Mouse (Mus musculus) kidney, postnatal 36 days (tissue): ENCODE data around the gene Wbp4.
"Not testable (repeated sequence)": the region's sequence is repeated elsewhere in the genome, so short reads cannot be mapped to it uniquely, and the experiment has no call there.

ENCODE experiments used
- DNase-seq, 2 experiments: peaks; one replicate each; pipeline ENCODE4 v3.0.0; 2021 to 2022; ENCODE audit warnings: mixed read lengths in 2 of 2

Wbp4 gene

DNA sequence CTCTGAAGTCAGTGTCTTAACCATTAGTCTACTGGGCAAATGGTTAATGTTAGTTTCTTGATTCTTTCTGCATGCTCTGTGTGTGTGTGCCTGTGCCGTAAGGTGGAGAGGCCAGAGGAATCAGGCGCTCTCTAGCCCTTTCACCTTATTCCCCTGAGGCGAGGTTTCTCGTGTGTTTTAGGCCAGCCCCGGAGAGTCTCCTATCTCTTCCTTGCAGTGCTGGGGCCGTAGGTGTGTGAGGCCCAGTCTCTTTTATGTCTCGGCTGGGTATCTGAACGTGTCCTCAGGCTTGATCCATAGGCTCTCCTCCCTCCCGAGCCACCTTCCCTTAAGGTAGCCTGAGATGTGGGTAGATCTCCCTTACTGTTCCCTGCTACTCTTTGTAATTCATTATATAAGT, 24.9 kb upstream of the Wbp4 start:
- no peak for DNase-seq

GRCm38 (mm10) chr14:79504246-79505006, 23.1 kb upstream of the Wbp4 start:
- no peak for DNase-seq

DNA sequence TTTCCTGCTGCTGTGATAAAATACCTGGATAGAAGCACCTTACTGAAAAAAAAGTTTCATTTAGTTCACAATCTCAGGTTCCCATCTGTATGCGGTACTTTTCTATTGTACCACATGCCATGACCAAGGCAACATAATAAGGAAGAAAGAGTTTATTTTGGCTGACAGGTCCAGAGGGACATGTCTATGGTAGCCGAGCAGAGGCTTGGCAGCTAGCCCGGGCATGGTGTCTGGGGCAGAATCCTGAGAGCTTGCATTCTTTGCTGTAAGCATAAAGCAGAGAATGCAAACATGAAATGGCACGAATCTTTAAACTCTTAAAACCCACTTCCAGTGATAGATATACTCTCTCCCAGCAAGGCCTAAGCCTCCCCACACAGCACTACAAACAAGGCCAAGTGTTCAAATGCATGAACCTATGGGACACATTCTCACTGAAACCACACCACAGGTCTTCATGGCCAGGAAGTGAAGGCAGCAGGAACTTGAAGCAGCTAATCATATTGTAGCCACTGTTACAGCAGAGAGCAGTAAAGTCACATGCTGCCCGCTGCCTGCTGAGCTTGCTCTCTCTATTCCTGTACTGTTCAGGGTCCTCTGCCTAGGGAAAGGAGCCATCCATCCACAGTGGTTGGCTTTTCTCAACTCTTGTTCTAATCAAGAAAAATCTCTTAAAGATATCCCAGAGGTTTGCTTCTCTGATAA, 22.2 kb upstream of the Wbp4 start:
- DNase-seq = peak; percentile 71 to 85

GRCm38 (mm10) chr14:79500756-79501155, 19.4 kb upstream of the Wbp4 start:
- no peak for DNase-seq

DNA sequence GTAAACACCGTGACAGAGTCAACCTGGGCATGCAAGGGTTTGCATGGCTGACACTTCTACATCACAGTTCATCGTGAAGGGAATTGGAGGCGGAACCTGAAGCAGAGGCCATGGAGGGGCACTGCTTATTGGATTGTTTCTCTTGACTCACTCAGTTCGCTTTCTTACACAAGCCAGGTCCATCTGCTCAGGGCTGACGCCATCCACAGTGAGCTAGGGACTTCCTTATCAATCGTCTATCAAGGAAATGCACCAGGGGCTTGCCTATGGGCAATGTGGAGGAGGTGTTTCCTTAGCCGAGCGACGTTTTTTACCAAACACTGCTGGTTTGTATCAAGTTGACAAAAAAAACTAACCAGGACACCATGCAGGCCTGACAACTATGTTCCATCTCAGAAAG, 18.0 kb upstream of the Wbp4 start:
- no peak for DNase-seq

- no peak for DNase-seq
These were observed 13.0 kb upstream of the Wbp4 start for GRCm38 (mm10) chr14:79494349-79494748.

- no peak for DNase-seq
These were observed 8.9 kb upstream of the Wbp4 start for GRCm38 (mm10) chr14:79490246-79490645.

- peak; percentile 47 to 48 for DNase-seq
These were observed 7.8 kb upstream of the Wbp4 start for GRCm38 (mm10) chr14:79489150-79489549.

GRCm38 (mm10) chr14:79488531-79488930, 7.2 kb upstream of the Wbp4 start:
- peak in 1 of 2 experiments; percentile 38 for DNase-seq

DNA sequence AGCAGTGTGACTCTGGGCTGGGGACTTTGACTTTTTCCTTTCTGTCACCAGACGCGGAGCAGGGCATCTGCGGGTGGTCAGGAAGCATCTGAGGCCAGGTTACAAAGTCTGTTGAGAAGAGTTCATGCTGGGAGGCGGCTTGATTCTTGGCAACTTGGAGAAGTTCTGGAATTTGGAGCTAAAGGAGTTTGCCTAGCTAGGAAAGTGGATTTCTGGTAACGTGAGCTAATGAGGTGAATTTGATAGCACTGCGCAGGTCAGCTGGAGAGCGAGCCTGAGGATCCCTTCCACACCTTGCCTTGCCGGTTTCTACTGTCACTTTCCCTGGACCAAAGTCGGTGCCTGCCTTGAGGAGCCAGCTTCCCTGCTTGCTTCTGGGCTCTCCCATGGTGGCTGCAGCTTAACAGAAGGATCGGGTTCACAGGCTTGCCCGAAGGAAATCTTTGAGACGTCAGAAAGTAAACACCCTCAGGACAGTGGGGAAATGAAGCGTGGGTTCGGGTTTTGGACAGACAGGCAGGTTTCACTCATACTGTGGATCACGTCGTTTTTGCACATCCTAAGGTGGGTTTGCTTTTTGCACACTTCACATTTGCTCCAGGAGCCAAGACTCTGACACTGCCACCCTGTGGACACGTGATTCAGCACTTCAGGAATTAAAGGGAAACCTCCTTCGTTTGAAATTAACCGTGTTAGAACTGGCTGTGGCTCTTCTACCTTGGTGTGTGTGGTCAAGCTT, 5.8 kb upstream of the Wbp4 start:
- peak; percentile 78 to 84 for DNase-seq

DNA sequence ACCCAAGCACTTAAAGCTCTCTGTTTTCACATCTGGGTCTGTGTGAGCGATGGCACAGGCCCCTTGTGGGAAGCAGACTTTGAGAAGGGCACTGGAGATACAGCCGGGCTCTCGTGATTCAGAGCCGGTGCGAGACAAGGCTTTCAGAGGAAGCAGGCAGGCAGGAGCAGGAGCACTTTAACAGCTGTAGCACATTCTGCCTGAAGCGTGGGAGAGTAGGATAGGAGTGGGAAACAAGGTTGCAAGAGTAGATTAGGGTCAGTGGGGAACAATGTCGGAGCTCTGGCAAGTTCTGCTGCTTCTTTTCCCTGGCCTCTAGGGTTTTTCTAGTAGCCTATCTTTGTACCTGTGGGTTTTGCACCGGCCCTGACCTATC, 5.3 kb upstream of the Wbp4 start:
- DNase-seq = peak in 1 of 2 experiments; percentile 38

DNA sequence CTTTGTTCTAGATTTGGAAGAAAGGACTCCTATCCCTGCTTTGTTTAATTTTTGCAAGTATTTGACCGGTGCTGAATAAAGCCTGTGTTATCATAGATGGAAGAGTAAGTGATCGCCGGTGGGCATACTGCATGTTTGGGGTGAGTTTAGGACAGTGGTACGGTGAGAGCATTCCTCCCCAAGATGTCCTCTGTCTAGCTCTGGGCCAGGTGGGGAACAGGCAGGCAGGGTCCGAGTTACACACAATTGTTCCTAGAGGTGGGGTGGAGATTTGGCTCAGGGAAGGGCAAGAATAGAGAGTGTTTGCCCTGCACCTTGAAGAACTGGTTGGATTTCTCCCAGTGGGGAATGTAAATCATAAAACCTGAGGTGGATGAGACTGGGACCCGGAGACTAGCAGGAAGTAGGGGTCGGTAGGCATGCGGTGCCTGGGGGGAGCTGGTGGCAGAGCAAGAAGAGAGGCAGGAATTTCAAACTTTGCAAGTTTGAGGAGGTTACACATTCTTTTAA, 2.3 kb upstream of the Wbp4 start:
- no peak for DNase-seq

- DNase-seq = peak in 1 of 2 experiments; percentile 39
These were observed 1.5 kb upstream of the Wbp4 start for GRCm38 (mm10) chr14:79482747-79483355.

- peak; percentile 53 to 71 for DNase-seq
These were observed 936 bp upstream of the Wbp4 start for GRCm38 (mm10) chr14:79482251-79482661.

- DNase-seq = peak; percentile 97 to 99
These were observed 539 bp downstream of the Wbp4 start, which contains the start of gene Elf1 for GRCm38 (mm10) chr14:79480624-79481338. Elf1 (plus strand) TSS chr14:79481194.

GRCm38 (mm10) chr14:79473384-79473783, 7.9 kb downstream of the Wbp4 start:
- no peak for DNase-seq

DNA sequence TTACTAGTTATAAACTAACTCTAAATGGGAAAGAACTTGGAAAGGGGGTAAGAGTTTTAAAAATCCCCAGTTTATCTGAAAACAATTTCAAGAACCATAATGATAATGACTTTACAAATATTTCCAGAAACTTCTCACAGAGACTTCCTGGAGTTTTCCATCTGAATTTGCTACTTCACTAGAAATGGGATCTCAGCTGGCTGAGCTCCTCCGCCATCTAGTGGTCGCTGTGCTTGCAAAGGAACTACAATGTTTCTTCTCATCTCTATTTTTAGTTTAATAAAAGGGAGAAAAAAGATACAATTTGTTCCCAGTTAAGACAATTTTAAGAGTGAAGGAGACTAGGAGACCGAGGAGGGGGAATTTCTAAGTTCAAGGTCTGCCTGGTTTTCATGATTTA, 13.7 kb downstream of the Wbp4 start:
- peak; percentile 65 to 89 for DNase-seq

DNA sequence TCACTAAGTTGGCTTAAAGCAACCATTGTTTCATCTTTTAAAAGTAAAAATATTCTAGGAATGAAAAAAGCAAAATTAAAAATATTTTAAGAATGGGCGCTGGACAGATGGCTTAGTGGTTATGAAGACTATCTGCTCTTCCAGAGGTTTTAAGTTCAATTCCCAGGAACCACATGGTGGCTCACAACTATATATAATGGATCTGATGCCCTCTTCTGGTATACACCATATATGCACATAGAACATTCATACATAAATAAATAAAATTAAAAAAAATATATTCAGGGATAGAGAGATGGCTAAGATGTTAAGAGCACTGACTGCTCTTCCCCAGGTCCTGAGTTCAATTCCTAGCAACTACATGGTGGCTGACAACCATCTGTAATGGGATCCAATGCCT, 15.7 kb downstream of the Wbp4 start:
- DNase-seq = no peak

- no peak for DNase-seq
These were observed 20.3 kb downstream of the Wbp4 start for GRCm38 (mm10) chr14:79460988-79461387.

- DNase-seq = no peak
These were observed 20.9 kb downstream of the Wbp4 start for GRCm38 (mm10) chr14:79460401-79460800.

GRCm38 (mm10) chr14:79452591-79452934, 28.8 kb downstream of the Wbp4 start:
- DNase-seq = not testable (repeated sequence)
